Mouse (Mus musculus) C2C12 (cell line): ENCODE measurements around the gene Klk15.

Source experiments
- CEBPB ChIP-seq: IDR thresholded peaks from one replicate; pipeline ENCODE4 v1.6.1; 2011; ENCODE audit warnings: low read depth, mild to moderate bottlenecking, control low read depth, moderate library complexity
- CTCF ChIP-seq: IDR thresholded peaks from one replicate; pipeline ENCODE4 v1.5.1; 2011; ENCODE audit not compliant: control insufficient read depth, insufficient read depth, insufficient read length
- FOSL1 ChIP-seq: IDR thresholded peaks from one replicate; pipeline ENCODE4 v1.8.0; 2011; ENCODE audit warnings: mild to moderate bottlenecking, low read length; ENCODE audit not compliant: poor library complexity, insufficient read depth, severe bottlenecking
- MAX ChIP-seq: IDR thresholded peaks from one replicate; pipeline ENCODE4 v1.6.1; 2011; ENCODE audit warnings: mild to moderate bottlenecking, control low read depth
- MYOG ChIP-seq: IDR thresholded peaks from one replicate; pipeline ENCODE4 v1.6.1; 2011; ENCODE audit not compliant: control insufficient read depth, insufficient read length; ENCODE audit errors: extremely low read depth
- USF1 ChIP-seq: IDR thresholded peaks from one replicate; pipeline ENCODE4 v1.6.1; 2011; ENCODE audit warnings: low read depth, mild to moderate bottlenecking, control low read depth, moderate library complexity

DNA sequence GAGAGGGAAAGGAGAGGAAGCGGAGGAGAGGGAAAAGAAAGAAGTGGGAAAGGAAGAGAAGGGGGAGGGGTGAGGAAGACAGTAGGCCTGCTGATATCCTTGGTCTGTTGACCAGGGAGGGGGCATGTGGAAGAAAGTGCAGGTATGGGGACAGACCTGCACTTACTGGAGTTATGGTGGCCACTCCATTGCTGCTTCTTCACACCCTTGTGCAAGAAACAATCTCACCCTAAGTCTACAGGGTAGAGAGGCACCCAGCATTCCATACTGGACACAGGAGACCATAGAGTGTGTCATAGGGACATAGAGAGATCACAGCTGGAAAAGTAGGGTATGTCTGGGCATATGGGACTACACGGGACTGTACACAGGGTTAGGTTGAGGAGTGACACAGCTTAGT lies 11.6 kb upstream of the Klk15 start:
- TF ChIP-seq CEBPB (no peak), CTCF (no peak), USF1 (no peak), MYOG (no peak), FOSL1 (no peak), MAX (no peak)
